Mouse (Mus musculus): ENCODE results near the gene BC029722.

- no peak for TF ChIP-seq POLR2A (IDR thresholded peaks at IDR 0.05; ENCODE audit: borderline replicate concordance, control insufficient read depth, low read depth, low read length)
- TF ChIP-seq CTCF (IDR thresholded peaks at IDR 0.05; ENCODE audit: control insufficient read depth, insufficient read depth, low read length) = no peak
Observed at GRCm38 (mm10) chr2:155820779-155821178, 1.6 kb upstream of the BC029722 start.
